Mouse (Mus musculus) stomach, embryonic 16.5 days (tissue): ENCODE results near the gene Gm4707. TPM values are rescaled to one million over a fixed set of nuclear protein-coding genes. Genes with fewer than 3 reads are reported as not detected.

Experiments used
- polyA plus RNA-seq: library from polyadenylated mRNA; unstranded; fragments of >200 nt; fragmentation: Nextera tagmentation; extraction: Ambion mirVana; gene quantifications from 2 replicates; pipeline ENCODE4 v1.2.1, GENCODE M21; 2015

Gm4707 gene
- polyA plus RNA-seq, 1 experiment from 2014 or later, result 3.3 TPM

Other genes with a start within 250 kb of the Gm4707 start
- gene Emilin2, start 147.9 kb downstream of the Gm4707 start, polyA plus RNA-seq, result 3.0 and 4.5 TPM in 2 replicates
- 42.8 and 45.4 TPM in 2 replicates for gene Smchd1, start 15.4 kb upstream of the Gm4707 start, polyA plus RNA-seq
- gene Ndc80, start 66.9 kb upstream of the Gm4707 start, polyA plus RNA-seq, result 37.6 and 37.9 TPM in 2 replicates
- 0.49 and 0.54 TPM in 2 replicates for gene Spdya, start 92.1 kb upstream of the Gm4707 start, polyA plus RNA-seq
- 72.9 and 73.1 TPM in 2 replicates for gene Wdr43, start 156.0 kb upstream of the Gm4707 start, polyA plus RNA-seq
- 0.75 and 1.2 TPM in 2 replicates for gene Togaram2, start 213.3 kb upstream of the Gm4707 start, polyA plus RNA-seq